Mouse (Mus musculus): ENCODE measurements at regions not wholly inside any gene's neighbourhood (a gene's known extent, or its start where the extent isn't known, plus 50 kb on each side); places are given as distances from the start of the nearest gene placed in this dataset.
"Not testable (repeated sequence)": the region's sequence is repeated elsewhere in the genome, so short reads cannot be mapped to it uniquely, and the experiment has no call there.

GRCm38 (mm10) chr13:70093970-70094369 is 291.8 kb downstream of the Med10 start:
- TF ChIP-seq POLR2A (IDR thresholded peaks at IDR 0.05; ENCODE audit: extremely low read depth, insufficient read depth, low read length) (no peak), CTCF (IDR thresholded peaks at IDR 0.05; ENCODE audit: low read depth, low read length) (no peak)
- Histone ChIP-seq H3K27me3 (ENCODE audit: control insufficient read depth, insufficient read depth, low read length) (peaks cover 5% of the 10 kb centered on the region), H3K27ac (replicated peaks; ENCODE audit: insufficient read depth, low read depth, low read length) (no peak overlapping the region), H3K4me3 (ENCODE audit: insufficient read depth, low read depth, low read length) (no peak overlapping the region), H3K9ac (ENCODE audit: low read depth, low read length) (no peak overlapping the region), H3K4me1 (ENCODE audit: control insufficient read depth, insufficient read depth, low read length) (no peaks in the 10 kb centered on the region), H3K79me2 (ENCODE audit: control insufficient read depth, insufficient read depth, low read length) (no peaks in the 10 kb centered on the region), H3K36me3 (ENCODE audit: control insufficient read depth, insufficient read depth, low read length) (no peaks in the 10 kb centered on the region)
- no peak for DNase-seq (ENCODE audit: extremely low read depth, low read depth, low spot score)
- 80% methylated on average over 2 of the region's 2 CpGs for WGBS

DNA sequence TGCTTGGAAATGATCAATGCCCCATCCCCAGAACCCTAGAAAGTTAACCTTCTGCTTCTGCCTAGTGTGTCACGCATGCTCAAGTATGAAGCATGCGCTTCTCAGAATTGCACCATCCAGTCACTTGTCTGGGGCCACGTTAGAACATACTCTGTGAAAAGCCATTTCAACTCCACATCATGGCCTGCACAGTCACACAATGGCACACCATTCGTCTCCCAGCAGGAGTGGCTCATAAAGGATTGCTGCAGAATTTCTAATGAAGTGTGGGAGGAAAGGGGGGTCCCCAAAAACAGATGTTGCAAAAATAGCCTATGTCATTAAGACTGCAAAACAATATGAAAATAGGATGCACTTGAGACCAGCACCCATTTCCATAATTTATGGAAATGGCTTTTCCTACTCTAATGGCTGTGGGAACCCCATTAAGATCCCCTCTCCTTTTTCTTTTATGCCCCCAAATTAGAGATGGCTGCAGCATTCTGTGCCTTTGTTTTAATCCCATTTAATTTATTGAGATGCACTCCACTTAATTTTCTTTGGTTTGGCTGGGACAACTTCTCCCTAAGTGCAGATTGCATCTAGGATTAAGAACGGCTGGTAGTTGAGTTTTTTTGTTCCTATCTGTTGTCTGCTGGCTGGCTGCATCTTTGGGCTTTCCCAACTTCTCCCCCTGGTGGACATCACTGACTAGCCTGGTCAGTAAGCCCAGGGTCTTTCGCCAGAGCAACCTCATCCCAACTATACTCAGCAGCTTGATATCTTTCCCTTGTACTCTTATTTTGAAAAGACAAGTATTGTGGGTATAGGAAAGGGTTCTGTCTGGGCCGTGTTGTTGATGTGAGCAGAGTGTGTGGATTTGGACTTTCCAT is 294.5 kb downstream of the Med10 start:
- 68% methylated on average over 7 of the region's 7 CpGs for WGBS
- Histone ChIP-seq H3K4me3 (ENCODE audit: insufficient read depth, low read depth, low read length) (no peak overlapping the region), H3K27ac (replicated peaks; ENCODE audit: insufficient read depth, low read depth, low read length) (no peak overlapping the region), H3K9ac (ENCODE audit: low read depth, low read length) (no peak overlapping the region), H3K4me1 (ENCODE audit: control insufficient read depth, insufficient read depth, low read length) (no peaks in the 10 kb centered on the region), H3K36me3 (ENCODE audit: control insufficient read depth, insufficient read depth, low read length) (no peaks in the 10 kb centered on the region), H3K27me3 (ENCODE audit: control insufficient read depth, insufficient read depth, low read length) (peaks cover 5% of the 10 kb centered on the region), H3K79me2 (ENCODE audit: control insufficient read depth, insufficient read depth, low read length) (no peaks in the 10 kb centered on the region)
- no peak for DNase-seq (ENCODE audit: extremely low read depth, low read depth, low spot score)
- TF ChIP-seq CTCF (IDR thresholded peaks at IDR 0.05; ENCODE audit: low read depth, low read length) (no peak), POLR2A (IDR thresholded peaks at IDR 0.05; ENCODE audit: extremely low read depth, insufficient read depth, low read length) (no peak)

DNA sequence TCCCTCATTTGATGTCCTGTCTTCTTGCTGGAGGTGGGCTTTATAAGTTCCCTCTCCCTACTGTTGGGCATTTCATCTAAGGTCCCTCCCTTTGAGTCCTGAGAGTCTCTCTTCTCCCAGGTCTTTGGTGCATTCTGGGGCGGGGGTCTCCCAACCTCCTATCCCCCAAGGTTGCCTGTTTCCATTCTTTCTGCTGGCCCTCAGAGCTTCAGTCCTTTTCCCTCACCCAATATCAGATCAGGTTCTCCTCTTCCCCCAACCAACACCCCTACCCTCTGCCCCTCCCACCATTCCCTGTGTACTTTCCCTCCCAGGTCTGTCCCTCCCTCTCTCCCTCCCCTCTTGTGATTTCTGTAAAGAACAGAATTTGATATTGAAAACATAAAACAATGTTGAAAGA is 297.9 kb downstream of the Med10 start:
- H3K4me3 ChIP-seq (ENCODE audit: insufficient read depth, low read depth, low read length); H3K36me3 ChIP-seq (ENCODE audit: control insufficient read depth, insufficient read depth, low read length); H3K27ac ChIP-seq (replicated peaks; ENCODE audit: insufficient read depth, low read depth, low read length); H3K4me1 ChIP-seq (ENCODE audit: control insufficient read depth, insufficient read depth, low read length); DNase-seq (ENCODE audit: extremely low read depth, low read depth, low spot score); H3K9ac ChIP-seq (ENCODE audit: low read depth, low read length); H3K79me2 ChIP-seq (ENCODE audit: control insufficient read depth, insufficient read depth, low read length); H3K27me3 ChIP-seq (ENCODE audit: control insufficient read depth, insufficient read depth, low read length): not testable (repeated sequence)
- WGBS, result 68% methylated on average over 1 of the region's 1 CpGs

- Histone ChIP-seq H3K27me3 (ENCODE audit: control insufficient read depth, insufficient read depth, low read length) (no peaks in the 10 kb centered on the region), H3K9ac (ENCODE audit: low read depth, low read length) (no peak overlapping the region), H3K4me3 (ENCODE audit: insufficient read depth, low read depth, low read length) (no peak overlapping the region), H3K79me2 (ENCODE audit: control insufficient read depth, insufficient read depth, low read length) (no peaks in the 10 kb centered on the region), H3K36me3 (ENCODE audit: control insufficient read depth, insufficient read depth, low read length) (no peaks in the 10 kb centered on the region), H3K27ac (replicated peaks; ENCODE audit: insufficient read depth, low read depth, low read length) (no peak overlapping the region), H3K4me1 (ENCODE audit: control insufficient read depth, insufficient read depth, low read length) (no peaks in the 10 kb centered on the region)
- 76% methylated on average over 7 of the region's 7 CpGs for WGBS
- DNase-seq (ENCODE audit: extremely low read depth, low read depth, low spot score), result no peak
- TF ChIP-seq CTCF (IDR thresholded peaks at IDR 0.05; ENCODE audit: low read depth, low read length) (no peak), POLR2A (IDR thresholded peaks at IDR 0.05; ENCODE audit: extremely low read depth, insufficient read depth, low read length) (no peak)
Measured at GRCm38 (mm10) chr13:70103021-70103420, 300.8 kb downstream of the Med10 start.

GRCm38 (mm10) chr13:70103491-70103890 is 301.3 kb downstream of the Med10 start:
- not testable (repeated sequence) for DNase-seq (ENCODE audit: extremely low read depth, low read depth, low spot score); H3K4me1 ChIP-seq (ENCODE audit: control insufficient read depth, insufficient read depth, low read length); H3K4me3 ChIP-seq (ENCODE audit: insufficient read depth, low read depth, low read length); H3K27me3 ChIP-seq (ENCODE audit: control insufficient read depth, insufficient read depth, low read length); H3K9ac ChIP-seq (ENCODE audit: low read depth, low read length); H3K36me3 ChIP-seq (ENCODE audit: control insufficient read depth, insufficient read depth, low read length); H3K27ac ChIP-seq (replicated peaks; ENCODE audit: insufficient read depth, low read depth, low read length); H3K79me2 ChIP-seq (ENCODE audit: control insufficient read depth, insufficient read depth, low read length)
- 73% methylated on average over 10 of the region's 10 CpGs for WGBS

DNA sequence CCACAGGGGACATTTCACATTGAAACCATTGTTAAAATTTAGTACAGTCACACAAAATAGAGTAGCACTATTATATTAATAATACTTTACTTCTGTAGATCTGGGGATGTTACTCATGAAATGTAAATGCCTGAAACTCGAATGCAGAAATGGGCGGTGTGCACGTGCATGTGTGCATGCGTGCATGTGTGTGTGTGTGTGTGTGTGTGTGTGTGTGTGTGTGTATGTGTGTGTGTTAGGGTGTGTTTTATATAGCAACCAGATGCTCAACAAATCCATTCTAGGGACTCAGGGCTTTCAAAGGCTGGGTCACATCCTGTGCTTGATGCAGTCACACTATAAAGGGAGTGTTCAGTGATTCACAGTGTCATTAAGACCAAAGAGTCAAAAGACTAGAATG is 301.7 kb downstream of the Med10 start:
- TF ChIP-seq CTCF (IDR thresholded peaks at IDR 0.05; ENCODE audit: low read depth, low read length) (no peak), POLR2A (IDR thresholded peaks at IDR 0.05; ENCODE audit: extremely low read depth, insufficient read depth, low read length) (no peak)
- no peak overlapping the region for H3K27ac ChIP-seq (replicated peaks; ENCODE audit: insufficient read depth, low read depth, low read length)
- H3K36me3 ChIP-seq (ENCODE audit: control insufficient read depth, insufficient read depth, low read length), result no peaks in the 10 kb centered on the region
- no peaks in the 10 kb centered on the region for H3K4me1 ChIP-seq (ENCODE audit: control insufficient read depth, insufficient read depth, low read length)
- DNase-seq (ENCODE audit: extremely low read depth, low read depth, low spot score), result no peak
- no peak overlapping the region for H3K9ac ChIP-seq (ENCODE audit: low read depth, low read length)
- WGBS, result 85% methylated on average over 4 of the region's 4 CpGs
- H3K27me3 ChIP-seq (ENCODE audit: control insufficient read depth, insufficient read depth, low read length), result no peaks in the 10 kb centered on the region
- no peak overlapping the region for H3K4me3 ChIP-seq (ENCODE audit: insufficient read depth, low read depth, low read length)
- H3K79me2 ChIP-seq (ENCODE audit: control insufficient read depth, insufficient read depth, low read length), result no peaks in the 10 kb centered on the region

All from liver, adult 2 months (tissue).